Mouse (Mus musculus): ENCODE measurements around the gene Afap1l2.

GRCm38 (mm10) chr19:56936253-56936652 is 71.8 kb downstream of the Afap1l2 start:
- TF ChIP-seq CTCF (IDR thresholded peaks at IDR 0.05; ENCODE audit: extremely low read depth, insufficient read length, insufficient replicate concordance, low read depth, low read length) (no peak), POLR2A (IDR thresholded peaks at IDR 0.05; ENCODE audit: low read depth, low read length) (no peak)

Measured in small intestine, adult 2 months (tissue).